Mouse (Mus musculus) adrenal gland, postnatal 10 days (tissue): ENCODE results near the gene Surf2. TPM values are rescaled to one million over a fixed set of nuclear protein-coding genes. Genes with fewer than 3 reads are reported as not detected.
"Not testable (repeated sequence)": the region's sequence is repeated elsewhere in the genome, so short reads cannot be mapped to it uniquely, and the experiment has no call there.

Experiments used
- DNase-seq: peaks from one replicate; pipeline ENCODE4 v3.0.0; 2021; ENCODE audit warnings: mixed read lengths
- long read RNA-seq, 2 experiments: library from polyadenylated mRNA; stranded (forward); transcript quantifications; one replicate each; pipeline ENCODE4 v2.0.0; 2021
- total RNA-seq, 2 experiments: library from RNA; stranded (reverse); gene quantifications; 2 replicates each; pipeline ENCODE4 v1.2.3; 2021

Surf2 gene
- 10 to 100 TPM; 27.1 to 29.8 TPM for total RNA-seq
- long read RNA-seq, experiment 1, transcript Surf2-201 (6 exons, 1,203 nt) = major isoform, 12 of 29 reads
- long read RNA-seq, experiment 1, partial matches to known transcripts = 3 of 29 reads
- long read RNA-seq, experiment 1, other reads (novel, unspliced or antisense) = 9 of 29 reads
- long read RNA-seq, experiment 2, transcript Surf2-201 (6 exons, 1,203 nt) = major isoform, 10 of 22 reads
- long read RNA-seq, experiment 2, transcript Surf2-202 (5 exons, 740 nt) = minor isoform, 5 of 22 reads
- long read RNA-seq, experiment 2, partial matches to known transcripts = 0 of 22 reads
- long read RNA-seq, experiment 2, other reads (novel, unspliced or antisense) = 7 of 22 reads

DNA sequence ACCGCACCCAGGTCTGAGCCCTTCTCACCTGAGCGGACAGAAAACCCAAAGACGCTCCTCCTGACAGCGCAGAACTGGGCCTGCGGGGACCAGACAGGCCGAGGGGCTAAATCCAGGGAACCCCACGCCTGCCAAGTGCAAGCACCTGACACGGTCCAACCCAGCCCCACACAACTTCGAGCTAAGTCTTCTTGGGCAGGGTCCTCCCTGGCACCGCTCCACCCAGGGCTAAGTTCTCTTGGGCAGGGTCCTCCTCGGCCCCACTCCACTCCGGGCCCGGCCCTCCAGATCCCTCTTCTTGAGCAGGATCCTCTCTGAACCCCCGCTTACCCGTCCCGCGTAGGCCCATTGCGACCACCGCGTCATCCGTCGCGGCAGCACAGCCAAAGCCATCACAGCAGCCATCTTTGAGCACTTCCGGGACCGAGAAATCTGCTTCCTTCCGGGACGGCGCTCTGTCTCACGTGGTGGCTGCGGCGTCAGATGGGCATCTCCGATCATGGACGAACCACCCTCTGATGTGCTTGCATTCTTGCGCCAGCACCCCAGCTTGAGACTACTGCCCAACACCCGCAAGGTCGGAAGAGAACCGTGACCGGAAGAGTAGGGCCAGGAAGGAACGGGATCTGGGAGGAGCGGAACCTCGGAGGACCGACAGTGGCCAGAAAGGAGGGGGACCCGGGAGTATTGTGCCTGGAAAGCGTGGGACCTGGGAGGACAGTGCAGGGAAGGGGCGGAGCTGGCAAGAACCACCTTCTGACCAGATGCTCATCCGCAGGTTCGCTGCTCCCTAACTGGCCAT is at the start of gene Surf2, which contains the start of gene Surf1:
Surf2 (plus strand) TSS at position 441 of the 802 bp plus-strand sequence.
Surf1 (minus strand) TSS at position 604 of the 802 bp plus-strand sequence.
- peak; percentile 85 for DNase-seq

DNA sequence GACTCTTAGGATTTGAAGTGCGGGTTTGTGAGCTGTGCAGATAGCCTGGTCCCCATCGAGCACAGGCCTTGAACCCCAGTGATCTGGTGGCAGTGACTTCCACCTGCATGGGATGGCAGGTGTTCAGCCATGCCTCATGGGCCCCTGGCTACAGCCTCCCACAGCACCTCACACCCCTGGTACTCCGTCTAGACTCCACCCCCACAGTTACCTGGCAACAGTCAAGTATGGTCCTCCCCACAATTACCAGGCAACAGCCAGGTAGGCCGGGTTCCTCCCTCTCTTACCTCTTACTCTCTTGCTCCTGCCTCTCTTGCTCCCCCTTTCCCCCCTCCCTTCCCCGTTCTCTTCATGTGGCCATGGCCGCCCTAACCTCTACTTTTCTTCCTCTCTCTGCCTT is 45.5 kb upstream of the Surf2 start:
- DNase-seq = no peak

DNA sequence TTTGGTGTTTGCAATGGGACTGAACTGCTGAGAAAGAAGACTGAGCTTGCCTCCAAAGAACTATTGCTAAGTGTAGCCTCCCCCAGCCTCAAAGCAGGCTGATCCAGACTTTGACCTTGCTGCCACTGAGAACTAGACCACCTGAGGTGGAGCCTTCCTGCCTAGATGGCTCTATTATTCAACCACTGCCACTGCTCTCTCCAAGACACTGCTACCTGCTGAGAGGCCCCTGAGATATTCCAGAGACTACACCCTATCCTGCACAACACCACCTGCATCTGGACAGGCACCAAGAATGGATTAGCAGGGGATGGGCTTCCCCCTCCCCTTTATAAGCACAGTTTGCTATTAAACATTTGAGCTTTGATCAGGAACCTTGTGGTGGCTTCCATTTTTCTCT is 37.6 kb upstream of the Surf2 start:
- DNase-seq = no peak

DNA sequence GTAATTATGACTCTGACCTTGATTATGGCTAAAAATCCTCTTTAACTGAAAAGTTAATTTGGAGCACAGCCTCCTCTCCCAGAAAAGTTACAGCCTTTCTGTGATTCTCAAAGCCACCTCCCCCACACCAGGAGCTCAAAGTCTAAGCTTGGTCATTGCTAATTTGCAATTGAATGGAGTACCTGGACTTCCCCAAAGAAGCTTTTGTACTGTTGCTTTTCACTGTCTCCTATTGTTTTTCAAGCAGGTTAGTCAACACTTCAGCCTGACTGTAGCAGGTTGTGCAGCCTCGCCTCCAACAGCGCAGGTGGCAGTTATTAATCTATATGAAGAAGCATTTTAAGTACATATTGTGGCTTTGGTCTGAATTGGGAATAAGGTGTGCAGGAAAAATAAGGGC is 30.6 kb upstream of the Surf2 start:
- DNase-seq = not testable (repeated sequence)

DNA sequence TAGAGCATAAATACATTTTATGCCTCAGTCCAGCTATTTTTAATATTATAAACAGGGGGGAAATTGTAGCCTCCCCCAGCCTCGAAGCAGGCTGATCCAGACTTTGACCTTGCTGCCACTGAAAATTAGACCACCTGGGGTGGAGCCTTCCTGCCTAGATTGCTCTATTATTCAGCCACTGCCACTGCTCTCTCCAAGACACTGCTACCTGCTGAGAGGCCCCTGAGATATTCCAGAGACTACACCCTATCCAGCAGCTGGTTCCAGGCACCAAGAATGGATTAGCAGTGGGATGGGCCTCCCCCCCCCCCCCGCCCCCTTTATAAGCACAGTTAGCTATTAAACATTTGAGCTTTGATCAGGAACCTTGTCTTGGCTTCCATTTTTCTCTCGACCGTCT is 30.0 kb upstream of the Surf2 start:
- not testable (repeated sequence) for DNase-seq

DNA sequence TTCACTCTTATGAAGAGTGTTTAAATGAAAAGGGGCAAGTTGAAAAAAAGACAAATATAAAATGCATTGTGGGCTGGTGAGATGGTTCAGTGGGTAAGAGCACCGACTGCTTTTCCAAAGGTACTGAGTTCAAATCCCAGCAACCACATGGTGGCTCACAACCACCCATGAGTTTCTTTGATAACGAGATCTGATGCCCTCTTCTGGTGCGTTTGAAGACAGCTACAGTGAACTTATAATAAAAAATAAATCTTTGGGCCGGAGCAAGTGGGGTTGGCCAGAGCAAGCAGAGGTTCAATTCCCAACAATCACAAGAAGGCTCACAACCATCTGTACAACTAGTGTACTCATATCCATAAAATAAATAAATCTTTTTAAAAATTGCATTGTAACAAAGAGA is 20.3 kb upstream of the Surf2 start:
- no peak for DNase-seq

DNA sequence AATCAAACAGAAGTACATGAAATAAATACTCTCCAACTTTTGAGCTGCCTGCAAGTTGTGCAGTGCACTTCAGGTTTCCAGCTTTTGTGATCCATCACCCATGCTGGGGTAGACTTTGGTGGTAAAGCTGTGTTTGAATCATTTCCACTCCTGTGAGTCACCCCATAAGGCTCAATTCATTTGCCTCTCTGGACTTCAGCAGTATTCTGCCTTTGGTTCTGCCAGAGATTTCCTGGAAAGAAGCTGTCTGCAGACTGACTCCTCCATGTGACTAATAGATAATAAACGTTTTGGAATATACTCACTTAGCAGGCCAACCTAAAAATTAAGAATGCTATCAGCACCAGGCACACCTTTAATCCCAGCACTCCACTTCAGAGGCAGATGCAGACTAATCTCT is 15.4 kb upstream of the Surf2 start:
- no peak for DNase-seq

DNA sequence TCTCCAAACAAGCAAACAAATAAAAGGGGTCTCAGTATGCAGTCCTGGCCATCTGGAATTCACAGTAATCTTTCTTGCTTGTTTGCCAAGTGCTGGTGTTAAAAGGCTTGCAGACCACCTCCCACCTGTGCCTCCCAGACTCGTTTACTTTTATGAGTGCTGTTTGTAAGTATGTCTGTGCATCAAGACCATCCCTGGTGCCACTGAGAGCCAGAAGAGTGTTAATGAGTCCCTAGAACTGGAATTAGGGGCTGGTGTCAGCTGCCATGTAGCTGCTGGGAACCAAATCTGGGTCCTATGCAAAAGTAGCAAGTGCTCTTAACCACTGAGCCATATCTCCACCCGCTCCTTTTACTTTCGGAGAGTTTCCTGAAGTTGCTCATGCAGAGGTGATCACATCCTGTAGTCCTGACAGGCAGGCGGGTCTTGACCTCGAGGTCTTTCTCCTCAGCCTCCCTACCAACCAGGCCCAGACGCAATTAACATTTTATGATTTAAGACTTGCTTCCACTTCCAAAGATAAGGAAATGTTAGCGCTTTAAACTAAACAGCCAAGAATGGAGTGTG is 14.2 kb upstream of the Surf2 start:
- no peak for DNase-seq

DNA sequence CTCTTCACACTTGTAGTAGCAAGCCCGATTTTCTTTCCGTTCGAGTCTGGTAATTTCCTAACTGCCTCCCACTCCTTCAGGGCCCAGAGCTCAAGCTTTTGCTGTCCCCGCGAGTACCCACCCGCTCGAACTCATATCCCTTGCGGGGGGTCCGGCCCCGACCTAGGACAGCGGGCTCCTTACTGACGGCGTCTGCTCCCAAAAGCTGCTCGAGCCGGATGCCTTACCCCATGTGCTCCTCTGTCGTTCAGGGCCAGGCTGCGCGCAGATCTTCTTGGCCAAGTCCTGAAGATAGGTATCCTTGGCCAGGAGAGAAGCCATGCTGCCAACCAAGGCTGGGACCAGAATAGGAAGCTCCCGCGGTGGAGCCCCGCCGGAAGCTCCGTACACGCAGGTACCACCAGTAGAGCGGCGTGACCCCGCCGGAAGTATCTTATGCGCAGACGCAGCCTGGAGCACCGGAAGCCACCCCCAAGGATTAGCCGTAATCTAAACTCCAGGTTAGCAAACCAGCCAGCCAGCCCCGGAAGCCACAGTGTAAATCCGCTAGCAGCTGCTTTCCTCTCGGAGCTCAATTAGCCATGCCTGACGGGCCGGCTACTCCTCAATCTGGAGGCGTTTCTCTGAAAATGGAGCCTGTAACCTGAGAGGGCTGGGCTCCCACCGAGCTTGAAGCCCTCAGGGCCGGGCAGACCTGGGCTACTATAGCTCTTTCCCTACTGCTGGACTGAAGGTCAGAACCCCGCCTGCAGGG is 13.5 kb upstream of the Surf2 start, which contains the start of gene Surf6:
Surf6 (minus strand) TSS at position 413 of the 754 bp plus-strand sequence.
- peak; percentile 95 for DNase-seq

DNA sequence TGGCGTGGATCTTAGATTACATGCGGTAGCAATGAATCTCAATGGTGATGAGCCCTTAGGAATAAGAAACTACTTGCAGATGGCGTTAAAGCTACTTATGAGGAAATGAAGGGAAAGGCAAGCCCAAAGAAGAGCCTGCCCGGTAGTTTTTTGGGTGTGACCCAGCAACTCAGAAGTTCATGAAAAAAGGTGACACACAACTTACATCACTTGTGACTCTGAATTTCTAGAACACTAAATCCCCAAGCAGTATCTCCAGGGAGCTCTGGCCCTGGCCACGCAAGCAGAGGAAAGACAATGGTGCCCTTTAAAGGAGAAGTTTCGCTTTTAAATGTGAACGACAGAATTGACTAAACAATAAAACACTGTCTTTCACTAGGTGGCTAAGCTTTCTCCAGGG is 12.9 kb upstream of the Surf2 start:
- no peak for DNase-seq

DNA sequence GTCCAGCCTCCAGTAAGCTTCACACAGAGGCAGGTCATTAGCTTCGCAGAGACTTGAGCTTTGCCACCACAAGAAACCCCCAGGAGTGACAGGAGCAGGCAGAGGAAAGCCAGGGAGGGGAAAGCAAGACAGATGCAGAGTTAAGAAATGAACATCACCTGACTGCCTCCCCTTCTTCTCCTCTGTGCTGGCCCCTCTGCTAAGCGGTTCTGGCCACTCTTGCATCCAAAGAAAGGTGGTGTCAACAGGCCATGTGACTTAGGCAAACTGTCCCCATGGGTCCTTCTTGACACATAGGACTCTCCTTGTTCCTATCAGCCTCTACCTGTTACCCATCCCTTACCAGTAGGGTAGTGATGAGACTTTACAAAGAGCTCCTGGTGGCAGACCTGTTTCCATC is 10.2 kb upstream of the Surf2 start:
- no peak for DNase-seq

DNA sequence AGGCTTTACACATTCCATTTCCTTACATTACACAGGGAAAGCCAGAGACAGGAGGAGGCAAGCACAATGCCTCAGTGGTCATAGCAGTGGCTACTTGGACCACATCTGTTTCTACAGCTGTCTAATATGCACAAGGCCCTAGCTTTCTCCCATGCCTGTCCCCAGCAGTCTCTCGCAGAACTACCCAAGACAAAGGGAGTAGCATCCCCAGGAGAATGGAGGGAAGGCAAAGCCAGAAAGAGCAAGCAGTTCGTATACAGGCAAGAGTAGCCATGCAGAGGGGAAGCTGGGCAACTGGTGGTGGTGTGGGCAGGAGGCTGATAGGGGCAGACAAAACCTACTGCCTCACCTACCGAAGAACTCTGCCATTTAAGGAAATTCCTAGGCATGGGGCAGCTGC is 9.7 kb upstream of the Surf2 start:
- DNase-seq = no peak

DNA sequence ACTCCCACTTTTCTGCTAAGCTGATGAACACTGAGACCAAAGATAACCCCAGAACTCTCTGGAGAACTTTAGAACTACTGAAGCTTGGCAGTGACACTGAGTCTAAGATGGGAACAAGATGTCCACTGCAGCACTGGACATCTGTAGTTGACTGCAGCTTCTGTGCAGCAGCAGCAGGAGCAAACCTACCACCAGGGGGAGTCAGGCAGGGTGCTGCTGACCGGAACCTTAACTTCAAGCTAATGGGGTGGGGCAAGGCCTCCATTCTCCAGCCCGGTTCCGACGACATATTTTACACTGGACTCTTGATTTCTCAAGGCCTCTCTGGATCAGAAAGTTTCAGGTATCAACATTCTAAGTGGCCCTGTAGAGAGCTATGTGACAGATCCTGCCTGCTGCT is 9.1 kb upstream of the Surf2 start:
- DNase-seq = peak; percentile 73

DNA sequence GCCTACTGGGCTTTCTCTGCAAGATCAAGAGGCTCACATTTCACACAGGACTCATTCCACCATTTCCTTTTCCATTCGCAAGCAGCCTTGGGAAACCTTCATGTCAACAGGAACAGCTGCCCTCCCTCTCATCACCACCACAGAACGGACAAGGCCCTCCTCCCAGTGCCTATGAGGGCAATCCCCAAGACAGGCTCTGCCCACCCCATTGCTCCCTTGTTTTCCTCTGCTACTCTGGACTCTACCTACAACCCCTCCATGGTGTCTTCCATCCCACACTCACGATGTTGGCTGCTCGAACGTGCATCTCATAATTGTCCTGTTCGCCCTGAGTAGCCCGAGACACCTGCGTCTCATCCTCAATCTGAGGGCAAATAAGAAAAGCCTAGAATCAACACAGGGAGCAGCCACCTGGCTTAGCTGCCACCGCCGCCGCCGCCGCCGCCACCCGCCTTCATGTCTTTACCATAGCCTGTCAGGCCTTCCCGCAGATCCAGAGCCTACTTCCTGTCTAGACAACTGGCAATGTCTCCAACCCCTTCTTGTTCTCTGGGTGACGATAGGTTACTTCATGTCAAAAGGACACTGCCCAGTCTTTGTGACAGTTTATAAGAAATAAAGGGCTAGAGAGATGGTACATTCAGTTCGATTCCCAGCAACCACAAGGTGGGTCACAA is 7.3 kb upstream of the Surf2 start:
- DNase-seq = no peak

DNA sequence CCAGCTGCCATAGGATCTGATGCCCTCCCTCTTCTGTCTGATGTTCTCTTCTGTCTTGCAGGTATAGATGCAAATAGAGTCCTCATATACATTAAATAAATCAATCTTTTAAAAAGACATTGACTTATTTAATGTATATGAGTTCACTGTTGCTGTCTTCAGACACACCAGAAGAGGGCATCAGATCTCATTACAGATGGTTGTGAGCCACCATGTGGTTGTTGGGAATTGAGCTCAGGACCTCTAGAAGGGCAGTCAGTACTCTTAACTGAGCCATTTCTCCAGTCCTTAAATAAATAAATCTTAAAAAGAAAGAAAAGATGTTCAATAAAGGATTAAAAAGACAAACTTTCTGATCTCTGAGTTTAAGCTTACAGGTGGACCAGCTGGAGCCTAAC is 6.8 kb upstream of the Surf2 start:
- no peak for DNase-seq

DNA sequence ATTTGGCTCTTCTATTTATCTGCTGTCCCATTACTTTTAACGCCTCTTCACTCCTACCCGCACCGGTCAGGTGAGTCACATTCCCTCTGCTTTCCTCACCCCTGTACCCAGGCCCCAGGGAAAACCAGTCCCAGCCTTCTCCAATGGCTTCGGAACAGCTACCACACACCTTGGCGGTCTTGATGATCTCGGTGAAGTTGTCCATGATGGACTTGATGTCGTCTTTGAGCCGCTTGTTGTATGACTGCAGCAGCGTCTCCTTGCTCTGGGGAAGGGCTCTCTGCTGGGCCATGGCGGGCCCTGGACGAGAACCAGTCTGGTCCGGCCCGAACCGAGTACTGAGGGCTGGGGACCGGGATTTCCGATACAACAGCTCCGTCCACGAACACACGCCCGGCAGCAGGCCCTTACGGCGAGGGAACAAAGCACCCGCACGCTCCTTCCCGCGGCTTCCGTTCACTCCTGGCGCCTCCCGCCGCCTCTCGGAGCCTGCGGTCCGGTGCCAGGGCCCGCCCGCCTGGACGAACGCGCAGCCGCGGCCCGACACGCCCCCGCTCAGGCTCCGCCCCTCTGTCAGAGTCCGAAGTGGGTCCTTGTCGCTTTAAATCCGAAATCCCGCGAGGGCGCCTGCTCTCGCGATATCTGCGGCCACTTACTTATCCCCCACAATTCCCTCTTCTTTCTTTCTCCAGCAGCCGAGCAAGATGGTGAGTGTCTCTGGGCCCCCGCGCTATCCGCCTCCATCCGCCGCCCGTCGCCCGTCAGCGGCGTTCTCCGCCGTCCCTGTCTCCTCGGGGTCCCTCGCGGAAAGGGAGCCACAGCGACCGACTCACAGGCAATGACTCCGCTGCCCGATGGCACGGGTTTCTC is 5.8 kb upstream of the Surf2 start, which contains the start of the genes Med22 and Rpl7a:
Med22 (minus strand) TSS at position 554 of the 870 bp plus-strand sequence.
Rpl7a (plus strand) TSS at position 641 of the 870 bp plus-strand sequence.
- peak; percentile 100 for DNase-seq

DNA sequence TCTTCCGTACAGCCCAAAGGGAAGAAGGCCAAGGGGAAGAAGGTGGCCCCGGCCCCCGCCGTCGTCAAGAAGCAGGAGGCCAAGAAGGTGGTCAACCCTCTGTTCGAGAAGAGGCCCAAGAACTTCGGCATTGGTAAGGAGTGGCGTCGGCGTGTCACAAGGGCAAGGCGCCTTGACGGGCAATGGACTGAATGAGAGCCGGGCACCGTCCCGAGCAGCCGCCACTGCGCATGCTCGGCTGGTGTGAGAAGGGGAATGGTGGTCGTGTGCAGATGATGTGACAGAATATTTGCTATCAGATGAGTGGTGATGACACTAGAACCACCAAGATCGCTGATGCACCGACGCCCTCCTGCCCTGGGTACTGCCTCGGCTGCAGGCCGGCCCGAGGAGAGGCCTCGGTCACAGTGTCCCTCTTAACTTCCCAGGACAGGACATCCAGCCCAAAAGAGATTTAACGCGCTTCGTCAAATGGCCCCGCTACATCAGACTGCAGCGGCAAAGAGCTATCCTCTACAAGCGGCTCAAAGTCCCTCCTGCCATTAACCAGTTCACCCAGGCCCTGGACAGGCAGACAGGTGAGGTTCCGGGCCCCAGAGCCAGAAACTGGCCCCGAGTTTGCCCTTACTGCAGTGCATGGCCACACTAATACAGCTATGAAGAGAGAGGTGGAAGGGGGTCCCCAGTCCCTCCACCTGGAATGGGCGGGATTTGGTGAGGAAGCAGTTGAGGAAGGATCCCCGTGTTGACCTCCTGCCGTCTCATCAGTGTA is 5.0 kb upstream of the Surf2 start:
- DNase-seq = peak; percentile 68

DNA sequence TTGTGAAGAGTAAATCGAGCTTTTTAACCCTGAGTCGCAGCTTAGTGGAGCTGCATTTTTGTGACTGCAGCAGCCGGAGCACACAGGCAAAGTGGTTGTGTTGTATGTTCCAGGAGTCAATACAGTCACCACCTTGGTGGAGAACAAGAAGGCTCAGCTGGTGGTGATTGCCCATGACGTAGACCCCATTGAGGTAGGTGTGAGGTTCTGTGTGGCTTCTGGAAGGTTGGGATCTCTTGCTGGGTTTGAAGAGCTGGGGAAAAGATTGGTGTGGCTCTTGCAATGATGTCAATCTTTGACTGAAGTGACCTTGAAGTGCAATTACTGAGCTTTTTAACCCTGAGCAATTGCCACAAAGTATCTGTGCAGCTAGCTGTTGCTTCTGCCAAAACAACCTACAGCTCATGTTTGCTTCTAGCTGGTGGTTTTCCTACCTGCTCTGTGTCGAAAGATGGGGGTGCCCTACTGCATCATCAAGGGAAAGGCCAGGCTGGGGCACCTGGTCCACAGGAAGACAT is 3.9 kb upstream of the Surf2 start:
- DNase-seq = no peak

DNA sequence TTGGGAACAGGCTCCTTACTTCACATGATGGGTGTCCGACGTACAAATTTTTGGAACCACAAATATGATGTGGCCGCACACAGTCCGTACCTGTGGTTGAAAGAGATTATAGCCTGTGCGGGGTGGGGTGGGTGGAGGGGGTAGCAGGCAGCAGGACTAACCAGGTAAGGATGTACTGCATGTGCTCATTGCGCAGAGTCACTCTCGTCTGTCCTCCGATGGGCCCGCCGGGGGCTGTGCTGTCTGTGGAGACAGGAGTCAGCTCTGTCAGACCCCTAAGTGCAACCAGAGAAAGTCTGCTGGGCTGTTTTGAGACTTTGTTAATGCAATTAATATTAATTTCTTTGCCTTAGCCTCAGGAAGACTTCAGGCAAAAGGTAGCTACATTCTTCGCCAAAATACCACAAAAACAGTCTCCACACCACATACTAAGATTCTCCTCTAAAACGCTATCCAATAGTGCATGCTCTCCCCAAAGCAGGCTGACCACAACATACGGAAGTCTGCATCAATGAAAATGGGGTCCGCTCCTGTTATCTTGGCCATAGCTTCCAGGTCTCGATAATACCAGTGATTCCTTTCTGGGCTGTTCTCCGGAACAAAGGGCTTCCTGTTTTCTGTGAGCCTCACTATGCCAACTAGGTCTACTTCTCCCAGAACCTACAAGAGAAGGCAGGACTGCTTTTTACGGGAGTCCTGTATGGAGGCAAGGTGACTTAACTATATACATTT is 2.6 kb upstream of the Surf2 start:
- no peak for DNase-seq
